Mouse (Mus musculus) intestine, postnatal 0 days (tissue): ENCODE data around the gene Zcchc10. TPM values are rescaled to one million over a fixed set of nuclear protein-coding genes. Genes with fewer than 3 reads are reported as not detected.
A peak's percentile ranks its signal among the peaks of the same experiment; 100 is the strongest.
"Not testable (repeated sequence)": the region's sequence is repeated elsewhere in the genome, so short reads cannot be mapped to it uniquely, and the experiment has no call there.

Source experiments
- ATAC-seq: fragments of 200-750 bp; cut with Nextera tagmentation; 2 replicates; pipeline ENCODE4 v1.8.0; 2017; ENCODE audit warnings: mild to moderate bottlenecking, moderate TSS enrichment, moderate library complexity
- H3K27ac ChIP-seq: fragments of 300-500 bp; sonication (generic); 2 replicates; pipeline ENCODE4 v1.5.1; 2014; ENCODE audit warnings: mild to moderate bottlenecking, low read depth, low read length, moderate library complexity
- H3K27me3 ChIP-seq: fragments of 300-500 bp; sonication (generic); replicated peaks from 2 replicates; pipeline ENCODE4 v1.6.1; 2014; ENCODE audit warnings: low read length, mixed read lengths; ENCODE audit not compliant: control insufficient read depth, insufficient read depth
- H3K36me3 ChIP-seq: fragments of 300-500 bp; sonication (generic); 2 replicates; pipeline ENCODE4 v1.6.1; 2014; ENCODE audit warnings: mild to moderate bottlenecking, moderate library complexity; ENCODE audit not compliant: control insufficient read depth, insufficient read depth
- H3K4me1 ChIP-seq: fragments of 300-500 bp; sonication (generic); replicated peaks from 2 replicates; pipeline ENCODE4 v1.6.1; 2014; ENCODE audit warnings: antibody characterized with exemption, low read length, mixed read lengths; ENCODE audit not compliant: control insufficient read depth, insufficient read depth
- H3K4me2 ChIP-seq: fragments of 300-500 bp; sonication (generic); replicated peaks from 2 replicates; pipeline ENCODE4 v1.6.1; 2014; ENCODE audit warnings: low read depth, mild to moderate bottlenecking, moderate library complexity
- H3K4me3 ChIP-seq: fragments of 300-500 bp; sonication (generic); 2 replicates; pipeline ENCODE4 v1.5.1; 2014; ENCODE audit warnings: low read depth, low read length
- H3K9ac ChIP-seq: fragments of 300-500 bp; sonication (generic); 2 replicates; pipeline ENCODE4 v1.6.1; 2014; ENCODE audit warnings: mild to moderate bottlenecking, low read depth, low read length
- H3K9me3 ChIP-seq: fragments of 300-500 bp; sonication (generic); 2 replicates; pipeline ENCODE4 v1.6.1; 2016; ENCODE audit warnings: mixed run types; ENCODE audit not compliant: control insufficient read depth
- CTCF ChIP-seq: sonication (generic); IDR thresholded peaks from 2 replicates; pipeline ENCODE4 v1.5.1; 2016; ENCODE audit warnings: low read depth, mild to moderate bottlenecking, control low read depth, antibody characterized with exemption, moderate library complexity
- WGBS: fragments of 180-500 bp; shearing (Covaris S2); extraction: QIAGEN DNeasy Blood & Tissue Kit; methylation state at CpG from one replicate; pipeline ENCODE4 v1.1.7; 2014; 5-methylcytosine and 5-hydroxymethylcytosine counted together
- polyA plus RNA-seq: library from polyadenylated mRNA; unstranded; fragments of >200 nt; fragmentation: Nextera tagmentation; extraction: Ambion mirVana; gene quantifications from 2 replicates; pipeline ENCODE4 v1.2.1, GENCODE M21; 2015

Zcchc10 gene
- polyA plus RNA-seq, 1 experiment from 2014 or later, result 10.1 TPM

DNA sequence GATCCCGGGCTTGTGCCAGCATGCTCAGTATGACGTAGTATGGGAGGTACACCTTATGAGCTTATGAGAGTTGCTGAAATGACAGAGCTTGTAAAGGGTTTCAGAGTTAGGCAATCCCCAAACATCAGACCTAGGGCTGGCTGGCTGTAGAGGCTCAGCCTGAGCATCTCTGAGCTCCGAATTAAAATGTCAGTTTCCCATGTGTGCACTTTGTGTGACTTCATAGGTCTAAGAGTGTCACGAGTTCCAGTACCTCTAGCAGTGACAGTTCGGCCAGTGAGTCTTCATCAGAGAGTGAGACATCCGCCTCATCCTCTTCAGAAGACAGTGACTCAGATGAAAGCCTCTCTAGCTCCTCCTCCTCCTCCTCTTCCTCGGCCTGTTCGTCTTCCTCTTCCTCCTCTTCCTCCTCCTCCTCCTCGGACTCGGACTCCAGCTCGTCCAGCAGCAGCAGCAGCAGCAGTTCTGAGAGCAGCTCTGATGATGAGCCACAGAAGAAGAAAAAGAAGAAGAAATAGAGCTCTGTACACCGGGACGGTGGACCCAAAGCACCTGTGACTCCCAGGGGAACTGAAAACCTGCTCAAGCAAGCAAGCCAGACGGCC is 7.7 kb downstream of the Zcchc10 start:
- no peak overlapping the region for H3K4me3 ChIP-seq
- H3K9ac ChIP-seq, result no peak overlapping the region
- no peak overlapping the region for H3K27ac ChIP-seq
- H3K36me3 ChIP-seq, result peaks cover 46% of the 10 kb centered on the region
- no peaks in the 10 kb centered on the region for H3K27me3 ChIP-seq
- no peak for TF ChIP-seq CTCF
- no peak for ATAC-seq
- 89% methylated on average over 14 of the region's 14 CpGs for WGBS
- H3K4me1 ChIP-seq, result no peaks in the 10 kb centered on the region
- H3K4me2 ChIP-seq, result no peak overlapping the region
- H3K9me3 ChIP-seq, result no peaks in the 10 kb centered on the region

DNA sequence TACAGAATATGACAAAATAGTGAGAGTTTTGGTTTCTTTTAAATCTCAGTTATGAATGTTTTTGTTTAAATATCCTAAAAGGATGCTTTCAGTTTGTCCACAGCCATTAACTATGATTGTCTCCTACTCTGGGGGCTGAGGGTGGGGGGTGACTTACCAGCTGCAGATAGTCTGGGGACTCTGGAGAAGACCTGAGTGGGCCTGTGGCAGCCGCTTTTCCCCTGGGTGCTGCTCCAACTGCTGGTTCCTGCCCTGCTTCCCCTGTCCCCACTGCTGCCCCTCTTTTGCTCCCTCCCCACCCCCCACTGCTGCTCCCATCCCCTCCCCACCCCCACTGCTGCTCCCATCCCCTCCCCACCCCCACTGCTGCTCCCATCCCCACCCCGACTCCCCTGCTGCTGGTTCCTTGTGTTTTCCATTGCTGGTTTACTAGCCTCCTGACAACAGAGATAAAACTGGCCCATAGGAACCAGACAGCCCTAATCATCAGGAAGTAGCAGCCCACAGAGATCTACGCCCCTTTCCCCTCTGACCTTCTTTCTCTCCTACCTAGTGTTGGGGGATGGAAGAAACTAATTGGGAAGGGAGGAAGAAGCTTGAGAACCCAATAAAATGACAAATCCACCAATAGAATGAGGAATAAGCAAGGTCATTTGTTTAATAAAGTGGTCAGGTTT is 11.2 kb downstream of the Zcchc10 start:
- Histone ChIP-seq H3K4me2 (no peak overlapping the region), H3K27ac (no peak overlapping the region), H3K4me3 (no peak overlapping the region), H3K27me3 (no peaks in the 10 kb centered on the region), H3K4me1 (no peaks in the 10 kb centered on the region; the same call in 1 of the 2 replicates), H3K36me3 (peaks cover 21% of the 10 kb centered on the region; the same call in 1 of the 2 replicates), H3K9ac (no peak overlapping the region), H3K9me3 (no peaks in the 10 kb centered on the region)
- no peak for TF ChIP-seq CTCF
- 42% methylated on average over 3 of the region's 3 CpGs for WGBS
- no peak for ATAC-seq

DNA sequence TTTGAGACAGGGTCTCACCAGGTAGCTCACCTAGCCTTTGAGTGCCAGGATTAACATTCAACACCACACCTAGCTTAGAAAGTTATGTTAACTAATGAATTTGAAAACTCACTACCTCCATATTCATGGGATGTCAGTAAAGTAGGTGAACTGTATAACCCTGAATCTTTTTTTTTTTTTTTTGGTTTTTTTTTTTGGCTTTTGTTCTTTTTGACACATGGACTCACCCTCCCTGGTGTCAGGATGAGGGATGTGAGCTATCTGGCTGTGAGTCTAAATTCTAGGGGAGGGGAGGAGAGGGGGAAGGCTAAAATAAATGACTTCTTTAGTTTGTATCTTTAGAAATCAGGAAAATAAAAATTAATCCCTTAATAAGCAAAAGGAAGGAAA is 11.7 kb downstream of the Zcchc10 start:
- H3K4me2 ChIP-seq, result no peak overlapping the region
- H3K36me3 ChIP-seq, result peaks cover 17% of the 10 kb centered on the region; the same call in 1 of the 2 replicates
- H3K9ac ChIP-seq, result no peak overlapping the region
- H3K4me1 ChIP-seq, result no peaks in the 10 kb centered on the region; the same call in 1 of the 2 replicates
- TF ChIP-seq CTCF, result no peak
- no peaks in the 10 kb centered on the region for H3K27me3 ChIP-seq
- ATAC-seq, result no peak
- H3K4me3 ChIP-seq, result no peak overlapping the region
- H3K9me3 ChIP-seq, result no peaks in the 10 kb centered on the region
- no peak overlapping the region for H3K27ac ChIP-seq

DNA sequence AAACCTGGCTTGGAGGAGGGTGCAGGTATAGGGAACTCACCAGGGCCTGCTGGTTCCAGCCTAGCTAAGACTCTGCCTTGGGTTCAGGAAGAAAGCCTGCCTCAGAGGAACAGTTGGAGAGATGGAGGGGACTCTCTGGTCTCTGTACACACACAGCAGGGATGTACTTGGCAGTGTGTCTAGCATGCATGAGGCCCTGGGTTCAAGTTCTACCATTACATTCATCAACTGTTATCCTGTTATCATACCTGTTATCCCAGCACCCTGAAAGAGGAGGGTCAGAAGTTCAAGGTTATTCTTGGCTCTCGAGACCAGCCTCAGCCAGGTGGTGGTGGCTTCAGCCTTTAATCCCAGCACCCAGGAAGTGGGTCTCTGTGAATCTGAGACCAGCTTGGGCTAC is 12.4 kb downstream of the Zcchc10 start:
- ATAC-seq, result no peak
- H3K27ac ChIP-seq, result no peak overlapping the region
- no peaks in the 10 kb centered on the region for H3K27me3 ChIP-seq
- H3K9ac ChIP-seq, result no peak overlapping the region
- whole genome bisulfite sequencing, result 63% methylated on average over 1 of the region's 1 CpGs
- TF ChIP-seq CTCF, result no peak
- H3K4me2 ChIP-seq, result no peak overlapping the region
- peaks cover 9% of the 10 kb centered on the region; the same call in 1 of the 2 replicates for H3K36me3 ChIP-seq
- H3K9me3 ChIP-seq, result no peaks in the 10 kb centered on the region
- no peak overlapping the region for H3K4me3 ChIP-seq
- no peaks in the 10 kb centered on the region; the same call in 1 of the 2 replicates for H3K4me1 ChIP-seq

DNA sequence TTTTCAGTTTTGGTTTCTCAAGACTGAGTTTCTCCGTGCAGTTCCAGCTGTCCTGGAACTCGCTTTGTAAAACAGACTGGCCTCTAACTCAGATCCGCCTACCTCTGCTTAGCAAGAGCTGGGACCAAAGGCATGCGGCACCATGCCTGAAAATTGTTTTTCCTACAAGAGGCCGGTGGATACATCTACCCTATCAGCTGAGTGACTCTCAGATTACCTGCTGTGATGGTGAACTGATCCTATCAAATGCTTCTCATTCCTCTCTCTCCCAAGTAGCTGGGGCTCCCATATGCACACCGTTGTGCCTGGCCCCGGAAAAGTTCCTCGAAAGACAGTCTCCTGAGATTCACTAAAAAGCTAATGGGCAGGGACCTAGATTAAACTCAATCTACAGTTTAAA is 13.2 kb downstream of the Zcchc10 start:
- H3K4me3 ChIP-seq, result no peak overlapping the region

DNA sequence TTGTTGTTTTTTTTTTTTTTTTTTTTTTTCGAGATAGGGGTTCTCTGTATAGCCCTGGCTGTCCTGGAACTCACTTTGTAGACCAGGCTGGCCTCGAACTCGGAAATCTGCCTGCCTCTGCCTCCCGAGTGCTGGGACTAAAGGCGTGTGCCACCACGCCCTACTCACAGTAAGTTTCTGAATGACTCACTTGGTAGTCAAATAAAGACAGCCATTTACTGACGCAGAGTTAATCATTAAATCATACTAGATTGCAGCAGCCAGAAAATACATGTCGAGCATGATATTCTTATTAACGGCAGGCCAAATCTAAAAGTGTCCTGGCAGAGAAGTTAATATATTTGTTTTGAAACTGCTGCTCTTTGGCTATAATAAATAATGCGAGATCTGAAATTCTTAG is 16.5 kb downstream of the Zcchc10 start:
- H3K4me1 ChIP-seq, H3K4me3 ChIP-seq, H3K9me3 ChIP-seq, H3K4me2 ChIP-seq, H3K27me3 ChIP-seq, H3K36me3 ChIP-seq, H3K9ac ChIP-seq, H3K27ac ChIP-seq: not testable (repeated sequence)
- ATAC-seq, result peak; percentile 58; the same call in 1 of the 2 replicates
- WGBS, result 50% methylated on average over 10 of the region's 10 CpGs

More for the DNA sequence above, 13.2 kb downstream of the Zcchc10 start:
- no peaks in the 10 kb centered on the region; the same call in 1 of the 2 replicates for H3K4me1 ChIP-seq
- H3K27me3 ChIP-seq, result no peaks in the 10 kb centered on the region
- H3K9me3 ChIP-seq, result no peaks in the 10 kb centered on the region
- no peak overlapping the region for H3K9ac ChIP-seq
- peaks cover 1% of the 10 kb centered on the region; the same call in 1 of the 2 replicates for H3K36me3 ChIP-seq
- H3K27ac ChIP-seq, result no peak overlapping the region
- no peak for ATAC-seq
- TF ChIP-seq CTCF, result no peak
- H3K4me2 ChIP-seq, result no peak overlapping the region
- WGBS, result 81% methylated on average over 8 of the region's 8 CpGs
